Mouse (Mus musculus) left cerebral cortex, postnatal 25 days (tissue): ENCODE measurements at regions not wholly inside any gene's neighbourhood (a gene's known extent, or its start where the extent isn't known, plus 50 kb on each side); places are given as distances from the start of the nearest gene placed in this dataset.

Source experiments
- DNase-seq, 2 experiments: peaks; one replicate each; pipeline ENCODE4 v3.0.0; 2022; ENCODE audit warnings: low spot score in 2 of 2, mixed read lengths in 1 of 2
- intact Hi-C: fragments of 180-260 bp; cut with DNase I; formaldehyde crosslinking; loops from one replicate; pipeline ENCODE4 v1.15.1; 2025

DNA sequence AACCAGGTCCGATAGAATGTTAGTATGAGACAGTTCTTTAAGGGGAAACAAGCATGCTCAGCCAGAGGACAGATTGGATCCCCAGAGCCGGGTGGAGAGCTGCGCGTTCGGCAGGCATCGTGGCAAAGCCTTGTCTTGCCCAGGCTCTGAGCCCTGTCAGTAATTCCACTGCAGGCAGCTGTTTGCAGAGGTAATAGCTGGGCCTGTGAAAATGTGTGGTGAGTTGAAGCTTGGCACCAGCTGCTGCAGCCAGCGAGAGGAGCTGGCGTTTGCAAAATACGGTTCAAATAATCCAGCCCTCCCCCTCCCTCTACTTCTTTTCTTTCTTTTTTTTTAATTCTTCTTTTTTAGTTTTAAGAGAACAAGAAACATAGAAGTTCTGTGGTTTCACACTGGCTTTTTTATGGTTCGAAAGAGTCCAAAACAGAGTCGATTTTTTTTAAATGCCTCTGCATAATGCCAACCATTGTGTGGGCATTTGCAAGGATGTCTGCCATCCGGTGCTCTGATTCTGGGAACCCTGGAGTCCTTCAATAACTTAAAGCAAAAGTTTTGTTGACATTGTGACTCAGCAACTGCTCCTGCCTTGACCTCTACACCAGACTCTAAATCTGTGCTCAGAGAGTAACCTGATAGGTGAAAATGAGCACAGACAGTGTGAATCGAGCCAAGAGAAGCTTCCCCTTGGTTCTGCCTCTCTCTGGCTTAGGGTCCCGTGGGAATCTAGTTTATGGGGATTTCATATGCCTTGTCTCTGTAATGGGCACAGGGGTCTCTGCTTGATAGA is 190.7 kb downstream of the Bcl11b start:
- intact Hi-C loops, result no loop called here
- peak; percentile 27 to 65 for DNase-seq

- intact Hi-C loops, result no loop called here
- DNase-seq, result no peak
Observed at GRCm38 (mm10) chr12:107814926-107815325, 188.5 kb downstream of the Bcl11b start.

DNA sequence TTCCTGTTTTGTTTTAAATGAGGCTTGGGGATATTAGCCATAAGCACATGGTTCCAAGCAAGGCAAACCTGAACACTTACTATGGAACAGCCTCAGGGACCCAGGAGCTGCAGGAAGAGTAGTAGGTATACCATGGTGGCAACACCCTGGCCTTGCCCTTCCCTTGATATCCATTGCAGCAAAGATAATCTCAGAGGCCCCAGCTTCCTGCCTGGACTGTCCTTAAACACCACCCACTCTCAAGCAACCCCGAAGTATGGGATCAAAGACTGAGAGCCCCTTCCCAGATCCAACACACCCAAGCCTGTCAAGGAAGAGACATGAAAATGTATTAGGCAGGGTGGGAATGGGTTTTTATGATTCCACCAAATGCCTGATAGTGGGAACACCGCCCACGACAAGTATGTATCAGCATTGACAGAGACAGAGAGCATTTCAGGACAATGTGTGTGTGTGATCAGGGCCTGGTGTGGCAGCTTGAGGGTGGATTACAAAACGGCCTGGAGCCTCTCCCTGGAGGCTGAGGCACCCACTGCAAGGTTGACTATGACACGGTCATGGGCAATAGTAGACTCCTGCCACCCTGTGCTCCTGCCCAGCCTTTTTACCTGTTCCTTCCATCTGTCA is 179.5 kb downstream of the Bcl11b start:
- no peak for DNase-seq
- intact Hi-C loops, result no loop called here

GRCm38 (mm10) chr12:107825921-107826320 is 177.5 kb downstream of the Bcl11b start:
- peak; percentile 36 to 69 for DNase-seq
- intact Hi-C loops, result no loop called here

GRCm38 (mm10) chr12:107831400-107832128 is 171.8 kb downstream of the Bcl11b start:
- intact Hi-C loops, result no loop called here

DNA sequence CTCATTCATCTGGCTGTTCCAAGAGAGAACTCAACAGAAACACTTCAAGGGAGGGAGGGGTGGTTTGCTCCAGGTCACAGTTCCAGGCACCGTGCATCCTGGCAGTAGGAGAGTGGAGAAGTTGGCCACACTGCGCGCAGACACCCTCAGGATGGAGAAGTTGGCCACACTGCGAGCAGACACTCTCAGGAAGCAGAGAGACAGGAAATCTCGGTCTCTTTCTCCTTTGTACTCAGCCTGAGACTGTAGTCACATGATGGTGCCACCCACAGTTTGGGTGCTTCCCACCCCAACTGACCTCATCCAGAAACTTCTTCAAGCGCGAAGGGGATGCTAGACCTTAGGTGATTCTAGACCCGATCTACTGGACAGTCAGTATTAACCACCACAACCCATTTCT is 170.4 kb downstream of the Bcl11b start:
- intact Hi-C loops, result no loop called here
- no peak for DNase-seq

More at GRCm38 (mm10) chr12:107831400-107832128, 171.8 kb downstream of the Bcl11b start:
- no peak for DNase-seq

- DNase-seq, result no peak
- intact Hi-C loops, result no loop called here
Observed at GRCm38 (mm10) chr12:107834512-107834911, 168.9 kb downstream of the Bcl11b start.

DNA sequence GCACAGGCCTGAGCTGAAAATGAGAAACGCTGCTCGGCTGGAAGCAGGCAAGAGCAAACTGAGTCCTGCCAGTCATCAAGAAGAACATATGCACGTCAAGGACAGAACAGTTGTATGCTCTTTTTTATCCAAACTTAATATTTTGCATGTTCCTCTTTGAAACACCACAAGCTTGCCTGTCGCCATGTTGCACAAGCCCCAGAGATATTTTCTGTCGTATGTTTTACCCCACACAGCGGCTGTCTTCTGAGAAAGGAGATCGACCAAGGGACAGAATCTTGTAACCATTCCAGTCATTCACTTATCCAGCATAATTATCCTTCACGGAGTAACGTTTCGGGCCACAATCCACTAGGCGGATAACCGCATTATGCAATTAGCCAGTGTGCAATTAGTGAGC is 165.7 kb downstream of the Bcl11b start:
- DNase-seq, result no peak
- intact Hi-C loops, result no loop called here

DNA sequence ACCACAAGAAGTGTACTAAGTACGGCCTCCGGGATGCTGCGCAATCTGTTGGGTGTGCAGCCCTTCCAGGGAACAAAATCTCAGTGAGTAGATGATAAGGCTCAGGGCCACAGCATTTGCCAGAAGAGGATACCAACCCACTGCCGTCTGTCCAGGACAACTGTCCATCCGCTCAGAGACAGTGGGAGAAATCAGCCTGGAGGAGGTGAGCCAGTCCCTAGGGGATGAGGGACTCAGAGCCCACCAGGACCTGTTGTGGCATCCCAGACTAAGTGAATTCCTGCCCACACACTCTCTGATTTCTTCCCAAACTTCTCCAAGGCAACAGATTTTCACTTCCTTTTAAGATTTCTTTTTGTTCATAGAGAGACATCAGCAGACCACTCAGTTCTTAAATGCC is 158.8 kb downstream of the Bcl11b start:
- peak; percentile 8 to 52 for DNase-seq
- intact Hi-C loops, result no loop called here

DNA sequence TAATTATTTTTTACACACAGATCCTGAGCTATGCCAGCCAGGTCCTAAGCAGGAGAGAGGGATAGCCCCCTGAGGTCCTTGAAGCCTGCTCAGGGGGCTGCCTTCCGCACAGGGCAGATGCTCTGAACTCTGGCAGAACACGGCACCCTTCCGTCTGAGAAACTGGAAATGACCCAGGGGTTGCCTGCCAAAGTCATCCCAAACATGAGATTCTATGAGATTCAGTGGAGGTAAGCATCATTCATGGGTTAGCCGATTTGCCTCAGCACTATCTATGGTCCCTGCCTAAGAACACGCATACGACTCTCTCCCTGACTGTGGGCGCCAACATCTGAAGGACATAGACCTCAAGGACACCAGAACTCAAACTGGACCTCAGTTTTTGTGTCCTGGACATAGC is 152.8 kb downstream of the Bcl11b start:
- no peak for DNase-seq
- intact Hi-C loops, result no loop called here

DNA sequence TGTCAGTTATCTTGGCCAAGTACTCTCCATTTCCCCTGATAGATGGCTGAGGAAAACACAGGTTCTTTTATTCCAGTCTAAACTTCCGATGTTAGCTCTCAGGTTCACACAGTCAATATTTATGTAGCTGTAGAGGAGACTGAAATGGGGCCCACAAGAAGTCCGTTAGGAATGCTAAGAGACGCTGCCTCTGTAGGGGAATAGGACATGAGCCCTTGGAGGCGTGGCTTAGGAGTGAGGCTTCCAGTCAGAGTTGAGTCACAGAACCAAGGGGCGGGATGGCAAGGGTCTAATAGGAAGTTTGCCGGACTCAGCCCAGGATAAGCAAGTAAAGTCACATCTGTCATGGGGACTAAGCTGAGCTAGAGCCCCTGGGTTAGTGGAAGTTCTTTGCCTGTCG is 150.5 kb downstream of the Bcl11b start:
- intact Hi-C loops, result no loop called here
- no peak for DNase-seq

DNA sequence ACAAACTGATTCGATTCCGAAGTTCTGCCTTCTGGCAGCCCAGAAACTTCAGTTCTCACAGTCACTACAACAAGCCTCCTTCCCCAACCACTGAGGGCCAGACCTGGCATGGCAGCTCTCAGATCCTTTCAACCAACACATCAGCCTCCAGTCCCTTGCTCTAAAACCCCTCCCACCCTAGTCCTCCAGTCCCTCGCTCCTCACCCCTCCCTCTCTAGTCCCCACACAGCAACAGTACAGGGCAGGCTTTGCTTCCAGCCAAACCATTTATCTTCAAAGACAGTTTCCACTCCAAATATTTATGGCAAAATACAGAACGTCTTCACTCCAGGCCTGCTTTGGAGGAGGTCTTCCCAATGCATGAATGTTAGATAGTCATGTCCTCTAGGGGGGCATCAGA is 147.9 kb downstream of the Bcl11b start:
- no peak for DNase-seq
- intact Hi-C loops, result no loop called here

GRCm38 (mm10) chr12:107856421-107857043 is 146.9 kb downstream of the Bcl11b start:
- DNase-seq, result no peak
- intact Hi-C loops, result no loop called here

GRCm38 (mm10) chr12:107858536-107859280 is 144.7 kb downstream of the Bcl11b start:
- intact Hi-C loops, result no loop called here
- DNase-seq, result no peak

DNA sequence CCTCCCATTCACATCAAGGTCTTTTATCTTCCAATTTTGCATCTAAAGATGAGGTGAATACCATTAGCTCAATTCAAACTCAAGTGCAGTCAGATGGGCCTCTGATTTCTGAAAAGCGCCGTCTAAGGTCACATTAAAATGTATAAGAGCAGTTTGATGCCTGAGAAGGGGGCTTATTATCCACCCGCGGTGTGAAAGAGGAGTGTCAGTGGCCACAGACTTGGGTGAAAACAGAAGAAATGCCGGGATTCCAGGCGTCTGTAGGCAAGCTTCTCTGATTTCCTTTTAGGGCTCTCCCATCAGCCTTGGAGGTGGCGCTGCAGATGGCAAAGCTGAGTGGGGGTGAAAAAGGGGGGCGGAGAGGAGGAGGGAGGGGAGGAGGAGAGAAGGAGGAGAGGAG is 143.7 kb downstream of the Bcl11b start:
- DNase-seq, result no peak
- intact Hi-C loops, result no loop called here

GRCm38 (mm10) chr12:107860358-107860757 is 143.0 kb downstream of the Bcl11b start:
- intact Hi-C loops, result no loop called here
- no peak for DNase-seq
